Mouse (Mus musculus) lung, adult 2 months (tissue): ENCODE measurements around the gene Olfml1. TPM values are rescaled to one million over a fixed set of nuclear protein-coding genes. Genes with fewer than 3 reads are reported as not detected.

ENCODE experiments used
- DNase-seq: peaks from one replicate; pipeline ENCODE4 v3.0.0; 2022
- H3K4me1 ChIP-seq: fragments of 200-500 bp; 2 replicates; pipeline ENCODE4 v1.6.1; 2011; ENCODE audit warnings: low read length; ENCODE audit not compliant: control insufficient read depth, insufficient read depth
- H3K4me3 ChIP-seq: fragments of 200-500 bp; replicated peaks from 2 replicates; pipeline ENCODE3; 2011; ENCODE audit warnings: low read depth, mild to moderate bottlenecking, control low read depth, low read length; ENCODE audit errors: extremely low read depth
- CTCF ChIP-seq: fragments of 200-500 bp; IDR thresholded peaks from 2 replicates; pipeline ENCODE4 v1.5.1; 2011; ENCODE audit warnings: mild to moderate bottlenecking, low read length, control low read depth; ENCODE audit not compliant: insufficient read depth
- POLR2A ChIP-seq: fragments of 200-500 bp; IDR thresholded peaks from 2 replicates; pipeline ENCODE4 v1.6.1; 2011; ENCODE audit warnings: low read depth, mild to moderate bottlenecking, control low read depth, low read length, borderline replicate concordance; ENCODE audit errors: extremely low read depth
- WGBS: fragments of 180-500 bp; shearing (Covaris S2); methylation state at CpG from one replicate; pipeline ENCODE4 v1.1.7; 2018; 5-methylcytosine and 5-hydroxymethylcytosine counted together
- polyA plus RNA-seq: library from polyadenylated mRNA; depleted of rRNA; stranded (reverse); fragments of >200 nt; gene quantifications from 2 replicates; pipeline ENCODE4 v1.2.3, GENCODE M21; 2012

The Olfml1 gene
- polyA plus RNA-seq, 1 experiment, result 11.1 TPM

GRCm38 (mm10) chr7:107592641-107593040, 25.4 kb downstream of the Olfml1 start:
- Histone ChIP-seq H3K4me1 (peaks cover 3% of the 10 kb centered on the region; the same call in 1 of the 2 replicates), H3K4me3 (no peak overlapping the region)
- no peak for DNase-seq
- WGBS, result 31% methylated on average over 2 of the region's 2 CpGs
- TF ChIP-seq CTCF, result no peak
- no peak for TF ChIP-seq POLR2A

DNA sequence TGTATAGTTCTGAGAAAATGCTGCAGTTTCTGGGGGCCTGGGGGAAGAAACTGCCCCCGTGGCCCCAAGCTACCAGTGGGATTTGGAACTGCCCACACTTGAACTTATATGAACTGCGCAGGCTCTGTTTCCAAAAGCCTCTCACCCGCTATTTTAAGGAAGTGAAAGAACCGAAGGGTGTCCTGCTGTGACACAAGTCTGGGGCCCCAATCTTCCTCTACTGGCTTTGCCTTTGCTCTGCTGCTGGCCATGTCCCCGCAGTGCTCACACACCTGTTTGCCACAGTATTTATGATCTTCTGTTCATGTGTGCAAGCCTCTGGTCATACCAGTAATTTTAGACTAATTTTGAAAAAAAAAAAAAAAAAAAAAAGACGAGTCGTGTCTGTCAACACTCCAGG, 26.7 kb downstream of the Olfml1 start:
- Histone ChIP-seq H3K4me1 (peaks cover 3% of the 10 kb centered on the region; the same call in 1 of the 2 replicates), H3K4me3 (no peak overlapping the region)
- WGBS, result 30% methylated on average over 7 of the region's 7 CpGs
- TF ChIP-seq CTCF (no peak), POLR2A (no peak)
- DNase-seq, result no peak

GRCm38 (mm10) chr7:107594325-107594856, 27.1 kb downstream of the Olfml1 start:
- Histone ChIP-seq H3K4me3 (peak overlapping the region; percentile 76), H3K4me1 (peaks cover 3% of the 10 kb centered on the region; the same call in 1 of the 2 replicates)
- 1% methylated on average over 16 of the region's 16 CpGs for WGBS
- 0 out of 2 replicates have a peak, but pooled peaks have one; percentile 3 for TF ChIP-seq CTCF
- no peak for TF ChIP-seq POLR2A
- peak; percentile 53 for DNase-seq

- 2% methylated on average over 24 of the region's 24 CpGs for WGBS
- H3K4me3 ChIP-seq, result peak within 1 kb of the TSS; percentile 76
- peak; percentile 97 for DNase-seq
Measured at GRCm38 (mm10) chr7:107594857-107595402, 27.7 kb downstream of the Olfml1 start, which contains the start of gene Ppfibp2. TSS of gene Ppfibp2 (plus strand) at chr7:107595207.

GRCm38 (mm10) chr7:107595426-107595825, 28.2 kb downstream of the Olfml1 start:
- TF ChIP-seq POLR2A (no peak), CTCF (no peak)
- peaks cover 3% of the 10 kb centered on the region; the same call in 1 of the 2 replicates for H3K4me1 ChIP-seq
- peak overlapping the region; percentile 76 for H3K4me3 ChIP-seq
- no peak for DNase-seq
- 21% methylated on average over 13 of the region's 13 CpGs for WGBS

More at GRCm38 (mm10) chr7:107594857-107595402, 27.7 kb downstream of the Olfml1 start, which contains the start of gene Ppfibp2:
- peaks cover 3% of the 10 kb centered on the region; the same call in 1 of the 2 replicates for H3K4me1 ChIP-seq
- TF ChIP-seq CTCF (no peak), POLR2A (peak; percentile 39; the same call in 1 of the 2 replicates)

DNA sequence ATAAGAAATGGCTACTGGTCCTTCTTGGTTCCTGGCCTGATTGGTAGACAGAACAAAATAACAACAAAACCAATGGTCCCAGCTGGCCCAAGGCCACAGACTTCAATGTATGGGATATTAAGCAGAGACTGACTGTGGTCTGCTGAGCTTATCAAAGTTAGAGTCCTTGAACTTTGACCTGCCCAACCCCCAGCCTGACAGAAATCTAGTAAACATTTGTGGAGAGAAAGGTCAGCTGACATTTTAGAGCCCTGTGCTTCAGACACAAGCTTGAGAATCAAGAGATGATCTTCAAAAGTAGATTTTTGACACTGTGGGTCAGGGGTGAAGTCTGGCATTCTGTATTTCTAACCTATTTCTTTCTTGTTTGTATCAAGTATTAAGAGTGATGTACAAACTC, 29.5 kb downstream of the Olfml1 start:
- Histone ChIP-seq H3K4me1 (peaks cover 3% of the 10 kb centered on the region; the same call in 1 of the 2 replicates), H3K4me3 (no peak overlapping the region)
- TF ChIP-seq CTCF, result no peak
- no peak for TF ChIP-seq POLR2A
- DNase-seq, result no peak

DNA sequence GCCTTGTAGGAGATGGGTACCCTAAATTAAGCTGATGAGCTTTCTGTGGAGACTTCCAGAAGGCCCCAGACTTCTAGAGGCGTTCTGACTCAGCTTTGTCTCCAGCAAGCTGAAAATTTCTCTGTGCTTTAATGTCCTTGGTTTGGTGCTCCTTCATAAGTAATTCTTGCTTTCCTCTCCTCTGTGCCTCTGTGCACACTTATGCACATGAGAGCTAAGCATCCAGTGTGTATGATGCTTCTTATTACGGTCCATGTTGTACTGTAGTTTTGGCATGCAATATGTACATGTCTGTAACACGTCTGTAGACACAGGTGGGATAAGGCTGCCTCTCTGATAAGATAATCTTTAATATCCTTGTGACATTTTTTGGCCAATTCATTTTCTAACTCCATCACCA, 30.7 kb downstream of the Olfml1 start:
- no peak for DNase-seq
- no peak for TF ChIP-seq CTCF
- TF ChIP-seq POLR2A, result no peak
- Histone ChIP-seq H3K4me1 (peaks cover 3% of the 10 kb centered on the region; the same call in 1 of the 2 replicates), H3K4me3 (no peak overlapping the region)
- WGBS, result 62% methylated on average over 3 of the region's 3 CpGs

DNA sequence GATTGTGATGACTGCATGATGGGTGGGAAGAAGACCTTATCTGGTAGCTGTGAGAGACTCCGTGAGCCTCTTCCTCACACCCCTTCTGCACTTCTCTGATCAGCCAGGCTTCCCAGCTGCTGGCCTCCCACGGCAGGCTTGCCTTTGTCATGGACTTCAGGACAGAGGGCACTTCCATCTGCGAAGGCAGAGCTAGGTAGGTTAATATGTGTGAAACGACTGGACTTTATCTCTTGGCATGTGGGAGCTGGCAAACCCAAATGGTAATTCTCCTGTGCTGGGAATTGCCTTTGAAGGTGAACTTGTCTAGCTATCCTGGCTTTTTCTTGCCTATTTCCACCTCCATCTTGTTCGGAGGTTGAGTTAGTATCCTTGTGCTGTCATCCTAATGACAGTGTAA, 33.4 kb downstream of the Olfml1 start:
- Histone ChIP-seq H3K4me3 (no peak overlapping the region), H3K4me1 (peaks cover 3% of the 10 kb centered on the region; the same call in 1 of the 2 replicates)
- TF ChIP-seq POLR2A (no peak), CTCF (no peak)
- no peak for DNase-seq
- WGBS, result 67% methylated on average over 5 of the region's 5 CpGs

GRCm38 (mm10) chr7:107602505-107602904, 35.3 kb downstream of the Olfml1 start:
- Histone ChIP-seq H3K4me1 (no peaks in the 10 kb centered on the region), H3K4me3 (no peak overlapping the region)
- 73% methylated on average over 4 of the region's 4 CpGs for WGBS
- TF ChIP-seq CTCF, result no peak
- no peak for TF ChIP-seq POLR2A
- DNase-seq, result no peak

GRCm38 (mm10) chr7:107602913-107603312, 35.7 kb downstream of the Olfml1 start:
- Histone ChIP-seq H3K4me3 (no peak overlapping the region), H3K4me1 (no peaks in the 10 kb centered on the region)
- DNase-seq, result no peak
- TF ChIP-seq CTCF (no peak), POLR2A (no peak)
- WGBS, result 77% methylated on average over 6 of the region's 6 CpGs
